Mouse (Mus musculus) megakaryocyte, embryonic 14.5 days (primary cell): ENCODE results near the gene 2810408A11Rik. TPM values are rescaled to one million over a fixed set of nuclear protein-coding genes. Genes with fewer than 3 reads are reported as not detected.
"Not testable (repeated sequence)": the region's sequence is repeated elsewhere in the genome, so short reads cannot be mapped to it uniquely, and the experiment has no call there.

ENCODE experiments used
- H3K27me3 ChIP-seq: replicated peaks from 2 replicates; pipeline ENCODE3; 2012; ENCODE audit warnings: inconsistent platforms
- H3K36me3 ChIP-seq: replicated peaks from 2 replicates; pipeline ENCODE3; 2012; ENCODE audit warnings: low read length, inconsistent platforms, mixed read lengths
- H3K4me1 ChIP-seq: 2 replicates; pipeline ENCODE4 v1.6.1; 2012; ENCODE audit warnings: inconsistent platforms
- H3K4me3 ChIP-seq: replicated peaks from 2 replicates; pipeline ENCODE3; 2012; ENCODE audit warnings: moderate library complexity, mild to moderate bottlenecking, inconsistent platforms
- H3K9me3 ChIP-seq: 2 replicates; pipeline ENCODE4 v1.6.1; 2012; ENCODE audit warnings: inconsistent platforms
- FLI1 ChIP-seq: IDR thresholded peaks from 2 replicates; pipeline ENCODE4 v1.6.1; 2012; ENCODE audit warnings: low read length, inconsistent platforms, mixed read lengths
- GATA1 ChIP-seq: IDR thresholded peaks from 3 replicates; pipeline ENCODE4 v1.6.1; 2012; ENCODE audit warnings: mixed read lengths, low read length, inconsistent platforms, borderline replicate concordance
- polyA plus RNA-seq: library from polyadenylated mRNA; stranded (reverse); fragments of >175 nt; gene quantifications from 2 replicates; pipeline ENCODE4 v1.2.3, GENCODE M21; 2012; ENCODE audit warnings: low replicate concordance; ENCODE audit not compliant: insufficient read depth

The 2810408A11Rik gene
- polyA plus RNA-seq, 1 experiment: 0.25 TPM

GRCm38 (mm10) chr11:69920266-69921031, 19.7 kb upstream of the 2810408A11Rik start:
- Histone ChIP-seq H3K27me3 (no peaks in the 10 kb centered on the region), H3K36me3 (peaks cover 40% of the 10 kb centered on the region), H3K4me1 (peaks cover 61% of the 10 kb centered on the region), H3K9me3 (no peaks in the 10 kb centered on the region), H3K4me3 (peak overlapping the region; percentile 99)
- no peak for TF ChIP-seq GATA1

GRCm38 (mm10) chr11:69919661-69920265, 19.0 kb upstream of the 2810408A11Rik start:
- Histone ChIP-seq H3K4me3 (peak overlapping the region; percentile 99), H3K27me3 (no peaks in the 10 kb centered on the region), H3K36me3 (peaks cover 47% of the 10 kb centered on the region), H3K9me3 (no peaks in the 10 kb centered on the region), H3K4me1 (peaks cover 68% of the 10 kb centered on the region)
- no peak; the same call in 1 of the 2 replicates for TF ChIP-seq FLI1
- no peak for TF ChIP-seq GATA1

- Histone ChIP-seq H3K4me3 (peak overlapping the region; percentile 99), H3K4me1 (peaks cover 72% of the 10 kb centered on the region), H3K36me3 (peaks cover 47% of the 10 kb centered on the region), H3K9me3 (no peaks in the 10 kb centered on the region), H3K27me3 (no peaks in the 10 kb centered on the region)
- no peak for TF ChIP-seq FLI1
- no peak for TF ChIP-seq GATA1
These were observed 18.3 kb upstream of the 2810408A11Rik start for GRCm38 (mm10) chr11:69919053-69919452.

DNA sequence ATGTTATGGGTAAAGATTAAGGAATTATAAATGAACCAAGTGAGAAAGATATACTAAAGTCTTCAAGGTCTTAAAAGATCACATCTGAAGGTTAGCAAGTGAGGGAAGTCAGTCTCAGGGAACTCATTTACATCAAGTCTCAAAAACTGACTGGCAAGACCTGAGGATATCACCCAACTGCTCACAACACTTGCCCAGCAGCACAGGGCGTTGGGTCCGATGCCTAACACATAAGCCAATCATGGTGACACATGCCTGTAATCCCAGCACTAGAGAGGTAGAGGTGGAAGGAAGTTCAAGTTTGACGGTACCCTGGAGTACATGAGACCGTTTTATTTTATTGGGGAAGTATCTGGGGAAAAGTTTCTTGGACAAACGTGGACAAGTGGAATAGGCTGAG, 17.3 kb upstream of the 2810408A11Rik start:
- Histone ChIP-seq H3K36me3 (peaks cover 51% of the 10 kb centered on the region), H3K9me3 (no peaks in the 10 kb centered on the region), H3K4me3 (peak overlapping the region; percentile 29), H3K4me1 (peaks cover 70% of the 10 kb centered on the region), H3K27me3 (no peaks in the 10 kb centered on the region)
- TF ChIP-seq FLI1: no peak

- H3K9me3 ChIP-seq: no peaks in the 10 kb centered on the region
- no peak overlapping the region for H3K4me3 ChIP-seq
- TF ChIP-seq GATA1 (no peak), FLI1 (no peak)
- H3K27me3 ChIP-seq: no peaks in the 10 kb centered on the region
- peaks cover 58% of the 10 kb centered on the region for H3K36me3 ChIP-seq
- H3K4me1 ChIP-seq: peaks cover 70% of the 10 kb centered on the region
These were observed 16.7 kb upstream of the 2810408A11Rik start for GRCm38 (mm10) chr11:69917379-69917948.

GRCm38 (mm10) chr11:69916652-69917378, 16.0 kb upstream of the 2810408A11Rik start:
- Histone ChIP-seq H3K36me3 (peaks cover 64% of the 10 kb centered on the region), H3K4me1 (peaks cover 68% of the 10 kb centered on the region)
- H3K9me3 ChIP-seq, H3K27me3 ChIP-seq, H3K4me3 ChIP-seq: not testable (repeated sequence)

DNA sequence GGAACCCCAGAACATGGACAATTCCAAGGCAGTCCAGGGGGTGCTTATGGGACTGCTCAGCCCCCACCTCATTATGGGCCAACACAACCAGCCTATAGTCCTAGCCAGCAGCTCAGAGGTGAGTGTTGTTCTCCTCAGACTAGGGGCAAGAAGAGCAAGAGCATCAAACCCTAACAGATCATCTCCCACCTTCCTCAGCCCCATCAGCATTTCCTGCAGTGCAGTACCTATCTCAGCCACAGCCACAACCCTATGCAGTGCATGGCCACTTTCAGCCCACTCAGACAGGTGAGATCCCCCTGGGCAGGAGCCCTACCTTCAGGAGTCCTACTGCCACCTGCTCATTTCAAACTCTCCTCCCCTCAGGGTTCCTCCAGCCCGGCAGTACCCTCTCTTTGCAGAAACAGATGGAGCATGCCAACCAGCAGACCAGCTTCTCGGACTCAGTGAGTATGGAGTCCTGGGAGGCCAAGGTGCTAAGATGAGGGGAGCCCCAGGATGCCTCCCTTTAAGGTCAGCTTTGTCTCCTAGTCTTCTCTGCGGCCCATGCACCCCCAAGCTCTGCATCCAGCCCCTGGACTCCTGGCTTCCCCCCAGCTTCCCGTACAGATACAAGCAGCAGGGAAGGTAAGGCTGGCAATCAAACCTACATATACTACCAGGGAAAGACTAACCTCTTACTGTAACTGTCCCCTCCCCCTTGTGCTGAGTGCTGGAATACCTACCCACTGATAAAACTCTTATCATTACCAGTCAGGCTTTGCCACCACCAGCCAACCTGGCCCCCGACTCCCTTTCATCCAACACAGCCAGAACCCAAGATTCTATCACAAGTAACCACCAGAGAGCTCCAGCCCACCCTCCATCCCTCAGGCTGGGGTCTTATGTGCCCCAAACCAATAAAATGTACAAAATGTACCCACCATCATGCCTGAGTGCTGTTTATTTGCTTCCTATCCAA, 15.2 kb upstream of the 2810408A11Rik start:
- peak overlapping the region; percentile 40 for H3K4me3 ChIP-seq
- H3K27me3 ChIP-seq: no peaks in the 10 kb centered on the region
- TF ChIP-seq GATA1 (no peak), FLI1 (no peak)
- H3K36me3 ChIP-seq: peaks cover 73% of the 10 kb centered on the region
- H3K4me1 ChIP-seq: peaks cover 68% of the 10 kb centered on the region
- no peaks in the 10 kb centered on the region for H3K9me3 ChIP-seq

DNA sequence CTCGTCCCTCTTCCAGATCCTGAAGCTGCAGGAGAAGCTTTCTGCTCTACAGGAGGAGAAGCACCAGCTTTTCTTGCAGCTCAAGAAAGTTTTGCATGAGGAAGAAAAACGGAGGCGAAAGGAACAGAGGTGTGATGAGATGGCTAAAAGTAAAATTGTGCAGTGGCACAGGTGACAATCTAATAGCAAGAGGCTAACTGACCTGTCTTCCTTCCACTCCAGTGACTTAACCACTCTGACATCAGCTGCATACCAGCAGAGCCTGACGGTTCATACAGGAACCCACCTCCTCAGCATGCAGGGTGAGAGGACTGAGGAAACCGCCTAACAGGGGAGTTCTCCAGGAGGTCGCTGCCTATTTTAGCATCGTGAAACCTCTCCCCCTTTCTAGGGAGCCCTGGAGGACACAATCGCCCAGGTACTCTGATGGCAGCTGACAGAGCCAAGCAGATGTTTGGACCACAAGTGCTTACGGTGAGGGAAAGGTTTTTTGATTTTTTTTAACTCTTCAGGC, 14.2 kb upstream of the 2810408A11Rik start:
- Histone ChIP-seq H3K4me1 (peaks cover 68% of the 10 kb centered on the region), H3K27me3 (no peaks in the 10 kb centered on the region), H3K9me3 (no peaks in the 10 kb centered on the region), H3K4me3 (peak overlapping the region; percentile 98), H3K36me3 (peaks cover 82% of the 10 kb centered on the region)
- TF ChIP-seq FLI1 (no peak), GATA1 (no peak)

GRCm38 (mm10) chr11:69914372-69914764, 13.6 kb upstream of the 2810408A11Rik start:
- Histone ChIP-seq H3K4me3 (peak overlapping the region; percentile 98), H3K9me3 (no peaks in the 10 kb centered on the region), H3K27me3 (no peaks in the 10 kb centered on the region), H3K36me3 (peaks cover 87% of the 10 kb centered on the region), H3K4me1 (peaks cover 67% of the 10 kb centered on the region)
- TF ChIP-seq GATA1 (no peak), FLI1 (no peak)
